Mouse (Mus musculus) large intestine, adult 2 months (tissue): ENCODE data around the gene Rbm12b1. TPM values are rescaled to one million over a fixed set of nuclear protein-coding genes. Genes with fewer than 3 reads are reported as not detected.
"Not testable (repeated sequence)": the region's sequence is repeated elsewhere in the genome, so short reads cannot be mapped to it uniquely, and the experiment has no call there.

Experiments used
- DNase-seq: peaks from one replicate; pipeline ENCODE4 v3.0.0-alpha.2; 2012; ENCODE audit warnings: low read depth, low spot score
- WGBS: fragments of 180-500 bp; shearing (Covaris S2); methylation state at CpG from one replicate; pipeline ENCODE4 v1.1.7; 2018; 5-methylcytosine and 5-hydroxymethylcytosine counted together
- polyA plus RNA-seq: library from polyadenylated mRNA; depleted of rRNA; stranded (reverse); fragments of >200 nt; gene quantifications from 2 replicates; pipeline ENCODE4 v1.2.3, GENCODE M21; 2012; rRNA removed

Gene Rbm12b1
- 0.45 and 1.8 TPM in 2 replicates for polyA plus RNA-seq

- DNase-seq, result peak; percentile 11
- WGBS, result 1% methylated on average over 21 of the region's 32 CpGs
Observed at GRCm38 (mm10) chr4:12140141-12140567, at the start of gene Rbm12b1. Rbm12b1 (plus strand) TSS chr4:12140264.

GRCm38 (mm10) chr4:12140592-12141062 is 563 bp downstream of the Rbm12b1 start:
- DNase-seq, result not testable (repeated sequence)
- 7% methylated on average over 21 of the region's 40 CpGs for WGBS

GRCm38 (mm10) chr4:12141516-12141915 is 1.5 kb downstream of the Rbm12b1 start:
- WGBS, result 87% methylated on average over 7 of the region's 7 CpGs
- DNase-seq, result not testable (repeated sequence)

GRCm38 (mm10) chr4:12147660-12148059 is 7.6 kb downstream of the Rbm12b1 start:
- no peak for DNase-seq

- no peak for DNase-seq
- WGBS, result 21% methylated on average over 9 of the region's 9 CpGs
Observed at GRCm38 (mm10) chr4:12170986-12171317, 30.9 kb downstream of the Rbm12b1 start.

GRCm38 (mm10) chr4:12171318-12172091 is 31.4 kb downstream of the Rbm12b1 start, which contains the start of gene Fam92a:
Fam92a (minus strand) TSS chr4:12172015.
- WGBS, result under 1% methylated on average over 74 of the region's 74 CpGs
- DNase-seq, result peak; percentile 13

- no peak for DNase-seq
- 88% methylated on average over 10 of the region's 10 CpGs for WGBS
Observed at GRCm38 (mm10) chr4:12178992-12179391, 38.9 kb downstream of the Rbm12b1 start.

Other genes with a start within 250 kb of the Rbm12b1 start
- gene Gm10604, start 159.0 kb upstream of the Rbm12b1 start, polyA plus RNA-seq, result not detected in 2 replicates
- gene Rbm12b2, start 50.8 kb upstream of the Rbm12b1 start, polyA plus RNA-seq, result 1.1 and 1.4 TPM in 2 replicates
- gene Fam92a, start 31.8 kb downstream of the Rbm12b1 start, polyA plus RNA-seq, result 2.2 and 3.3 TPM in 2 replicates